Mouse (Mus musculus): ENCODE results near the gene Epp13.
"Not testable (repeated sequence)": the region's sequence is repeated elsewhere in the genome, so short reads cannot be mapped to it uniquely, and the experiment has no call there.

Gene Epp13

GRCm38 (mm10) chr7:6285366-6285765 lies 32.9 kb downstream of the Epp13 start:
- CTCF ChIA-PET: no interaction called here

- CTCF ChIA-PET: no interaction called here
Measured at GRCm38 (mm10) chr7:6285842-6286705, 33.6 kb downstream of the Epp13 start, which contains the start of gene Zfp667. Gene Zfp667 (plus strand): TSS chr7:6286579.

DNA sequence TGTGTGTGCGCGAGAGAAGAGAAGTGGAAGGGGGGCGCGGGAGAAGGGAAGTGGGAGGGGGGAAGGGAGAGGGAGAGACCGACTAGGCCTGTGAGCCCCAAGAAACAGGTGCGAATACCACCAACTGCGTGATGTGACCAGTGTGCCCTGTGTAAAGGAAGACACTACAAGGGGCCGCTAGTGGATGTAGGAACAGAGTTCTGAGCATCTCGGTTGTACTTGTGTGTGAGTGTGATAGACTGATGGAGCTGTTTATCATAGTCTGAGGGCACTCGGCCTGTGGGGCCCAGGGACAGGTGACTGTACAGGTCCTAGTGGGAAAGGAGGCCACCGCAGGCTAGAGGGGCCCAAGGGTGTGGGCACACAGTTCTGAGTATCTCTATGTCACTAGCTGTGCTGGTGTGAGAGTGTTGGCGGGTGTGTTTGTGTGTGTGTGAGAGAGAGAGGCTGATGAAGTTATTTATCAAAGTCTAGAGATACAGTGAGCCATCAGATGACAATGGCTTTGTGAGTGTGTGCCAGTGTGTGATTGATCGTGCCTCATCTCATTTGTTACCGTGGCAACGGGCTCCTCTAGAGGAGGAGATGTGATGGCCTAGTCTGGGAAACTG lies 34.5 kb downstream of the Epp13 start:
- CTCF ChIA-PET: interaction anchor here (0.7 kb wide), 1 partner anchor 914 kb away, joined by 3 read pairs; no protein-coding TSS in a partner anchor

- CTCF ChIA-PET: interaction anchor here (0.6 kb wide), 1 partner anchor 31 kb away, joined by 7 read pairs; no protein-coding TSS in a partner anchor
Measured at GRCm38 (mm10) chr7:6291121-6291520, 38.6 kb downstream of the Epp13 start.

GRCm38 (mm10) chr7:6300796-6301195 lies 48.3 kb downstream of the Epp13 start:
- CTCF ChIA-PET: not testable (repeated sequence)

DNA sequence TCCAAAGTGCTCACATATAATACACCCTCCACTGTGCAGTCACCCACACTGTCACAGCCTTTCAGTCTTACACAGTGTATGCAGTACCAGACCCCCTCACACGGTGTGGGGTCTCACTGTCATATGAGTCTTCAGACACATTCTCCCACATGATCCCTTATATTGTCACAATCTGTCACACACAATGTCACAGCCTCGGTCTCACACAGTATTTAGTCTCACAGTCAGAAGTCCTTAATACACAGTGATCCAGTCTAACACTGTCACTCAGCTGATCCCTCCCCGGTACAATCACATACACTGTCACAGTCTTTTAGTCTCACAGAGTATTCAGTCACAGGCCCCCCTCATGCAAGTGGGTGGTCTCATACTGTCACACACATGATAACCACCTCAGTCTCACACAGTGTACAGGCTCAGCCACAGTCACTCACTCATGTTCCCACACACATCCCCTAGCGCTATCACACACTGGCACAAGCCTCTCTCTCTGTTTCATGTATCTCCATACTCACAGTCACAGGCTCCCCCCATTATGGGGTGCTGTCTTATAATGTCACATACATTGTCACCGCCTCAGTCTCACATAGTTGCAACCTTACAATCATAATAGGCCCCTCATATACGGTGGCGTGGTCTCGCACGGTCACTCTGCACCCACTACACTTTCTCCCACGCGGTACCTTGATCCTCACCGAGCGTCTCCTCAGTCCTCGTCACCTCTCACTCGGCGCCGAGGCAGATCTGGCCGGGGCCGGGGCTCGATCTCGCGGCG lies 78.1 kb downstream of the Epp13 start:
- CTCF ChIA-PET: no interaction called here

- CTCF ChIA-PET: interaction anchor here (0.5 to 0.6 kb wide), 2 partner anchors 12 to 1362 kb away, joined by 7 to 12 read pairs; partner anchors contain the start of gene Gm3854
Measured at GRCm38 (mm10) chr7:6331233-6331956, 78.9 kb downstream of the Epp13 start, which contains the start of gene Zfp583. Gene Zfp583 (minus strand): TSS chr7:6331285.
